10 mouse cellular contexts compared by ENCODE assay signal in the genomic region with DNA sequence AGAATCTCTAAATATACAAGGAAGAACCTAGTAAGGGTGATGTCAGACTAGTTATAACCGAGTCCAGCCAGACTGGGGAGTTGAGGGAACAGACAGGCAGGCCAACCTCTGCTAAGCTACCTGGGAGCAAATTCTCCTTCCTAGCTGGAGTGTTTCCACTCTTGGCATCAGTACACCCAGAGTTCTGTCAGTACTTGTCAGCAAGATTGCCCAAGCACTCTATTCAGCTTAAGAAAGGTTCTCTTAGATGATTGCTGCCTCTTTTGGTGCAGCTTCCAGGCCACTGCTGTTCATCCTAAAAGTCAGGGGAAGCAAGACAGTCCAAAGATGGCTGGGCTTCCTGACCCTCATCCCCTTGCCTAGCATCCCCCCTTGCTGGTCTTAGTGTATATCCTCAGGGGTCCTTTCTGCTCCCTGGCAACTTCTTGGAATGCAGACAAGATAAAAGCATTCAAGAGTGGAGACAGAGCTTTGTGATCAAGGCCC. TPM values are rescaled to one million over a fixed set of nuclear protein-coding genes. Genes with fewer than 3 reads are reported as not detected.
DNase-seq lines count a peak whose midpoint lies in the region; ATAC-seq and TF ChIP-seq lines count a peak whose summit lies in the region.
"Had no signal": no experiment of that assay in that cellular context is flagged by ENCODE, and none has a peak within 500 bp of the region (broad histone marks: within the 10 kb centered on the region; RNA-seq: fewer than 3 reads in every experiment).

No protein-coding gene starts in this region.

- DNase-seq in gastrocnemius, adult 2 months = no peak
- no peak for DNase-seq in gastrocnemius, postnatal 36 days
- DNase-seq in hindbrain, postnatal 0 days (ENCODE audit: low spot score) = no peak
- DNase-seq in lung, adult 2 months = no peak
- DNase-seq in left cerebral cortex, postnatal 36 days (ENCODE audit: low spot score in 2 of 2) = no peak
- DNase-seq: adrenal gland, adult 8-10 months had no signal

- no peaks in the 10 kb centered on the region; the same call in 1 of the 2 replicates for H3K4me1 ChIP-seq in hindbrain, postnatal 0 days (ENCODE audit: insufficient read depth, low read length)
- H3K4me1 ChIP-seq in hindbrain, embryonic 16.5 days (ENCODE audit: control insufficient read depth, insufficient read depth, low read depth, low read length) = peaks cover 16% of the 10 kb centered on the region
- H3K4me1 ChIP-seq in lung, embryonic 16.5 days (replicated peaks; ENCODE audit: control insufficient read depth, insufficient read depth, low read length) = peaks cover 11% of the 10 kb centered on the region
- peaks cover 22% of the 10 kb centered on the region for H3K4me1 ChIP-seq in lung, adult 2 months (ENCODE audit: control insufficient read depth, insufficient read depth, low read length)
- peaks cover 57% of the 10 kb centered on the region for H3K4me1 ChIP-seq in neural tube, embryonic 15.5 days

- H3K9me3 ChIP-seq in hindbrain, postnatal 0 days (ENCODE audit: low read length) = no peaks in the 10 kb centered on the region
- no peaks in the 10 kb centered on the region for H3K9me3 ChIP-seq in hindbrain, embryonic 16.5 days (ENCODE audit: control insufficient read depth, low read length)
- no peaks in the 10 kb centered on the region for H3K9me3 ChIP-seq in lung, embryonic 16.5 days (ENCODE audit: control insufficient read depth, low read length)
- H3K9me3 ChIP-seq in neural tube, embryonic 15.5 days (replicated peaks) = no peaks in the 10 kb centered on the region
- H3K9me3 ChIP-seq: limb, embryonic 12.5 days had no signal

- no peak overlapping the region for H3K9ac ChIP-seq in hindbrain, postnatal 0 days (replicated peaks; ENCODE audit: low read length)
- no peak overlapping the region for H3K9ac ChIP-seq in hindbrain, embryonic 16.5 days (ENCODE audit: low read depth, low read length)
- no peak overlapping the region for H3K9ac ChIP-seq in lung, embryonic 16.5 days (ENCODE audit: low read length)
- H3K9ac ChIP-seq in neural tube, embryonic 15.5 days (replicated peaks) = no peak overlapping the region
- H3K9ac ChIP-seq: limb, embryonic 12.5 days had no signal

- no peak for TF ChIP-seq POLR2A in lung, adult 2 months (IDR thresholded peaks at IDR 0.05; ENCODE audit: borderline replicate concordance, extremely low read depth, low read depth, low read length)

- peaks cover 7% of the 10 kb centered on the region; the same call in 1 of the 2 replicates for H3K36me3 ChIP-seq in hindbrain, postnatal 0 days (ENCODE audit: insufficient read depth, low read length)
- 0 out of 2 replicates have a peak, but pooled peaks cover 4% of the 10 kb centered on the region for H3K36me3 ChIP-seq in hindbrain, embryonic 16.5 days (ENCODE audit: control insufficient read depth, insufficient read depth, low read length)
- H3K36me3 ChIP-seq in lung, embryonic 16.5 days (ENCODE audit: control insufficient read depth, insufficient read depth, low read length) = peaks cover 12% of the 10 kb centered on the region
- H3K36me3 ChIP-seq in neural tube, embryonic 15.5 days = peaks cover 23% of the 10 kb centered on the region

- no peaks in the 10 kb centered on the region for H3K27me3 ChIP-seq in hindbrain, postnatal 0 days (ENCODE audit: insufficient read depth, low read length)
- no peaks in the 10 kb centered on the region for H3K27me3 ChIP-seq in hindbrain, embryonic 16.5 days (replicated peaks; ENCODE audit: control insufficient read depth, insufficient read depth, low read length)
- H3K27me3 ChIP-seq in lung, embryonic 16.5 days (ENCODE audit: control insufficient read depth, insufficient read depth, low read depth, low read length) = no peaks in the 10 kb centered on the region
- H3K27me3 ChIP-seq in neural tube, embryonic 15.5 days (replicated peaks) = no peaks in the 10 kb centered on the region
- H3K27me3 ChIP-seq: limb, embryonic 12.5 days had no signal

- H3K4me3 ChIP-seq in gastrocnemius, adult 2 months = peak overlapping the region; percentile 35
- no peak overlapping the region for H3K4me3 ChIP-seq in hindbrain, postnatal 0 days (ENCODE audit: low read length)
- H3K4me3 ChIP-seq in hindbrain, embryonic 16.5 days (ENCODE audit: low read length) = no peak overlapping the region
- H3K4me3 ChIP-seq in lung, embryonic 16.5 days (ENCODE audit: low read length) = no peak overlapping the region
- H3K4me3 ChIP-seq in lung, adult 2 months (replicated peaks; ENCODE audit: extremely low read depth, low read depth, low read length) = no peak overlapping the region
- H3K4me3 ChIP-seq in neural tube, embryonic 15.5 days (replicated peaks) = no peak overlapping the region
- H3K4me3 ChIP-seq: limb, embryonic 12.5 days had no signal

- no peak for TF ChIP-seq CTCF in gastrocnemius, adult 2 months (IDR thresholded peaks at IDR 0.05)
- no peak for TF ChIP-seq CTCF in hindbrain, postnatal 0 days (IDR thresholded peaks at IDR 0.05; ENCODE audit: low read depth)
- no peak for TF ChIP-seq CTCF in lung, adult 2 months (IDR thresholded peaks at IDR 0.05; ENCODE audit: insufficient read depth, low read length)

- H3K27ac ChIP-seq in gastrocnemius, adult 2 months = peak overlapping the region; percentile 86
- H3K27ac ChIP-seq in hindbrain, postnatal 0 days = 0 out of 2 replicates have a peak overlapping the region, but pooled peaks have one; percentile 4
- H3K27ac ChIP-seq in hindbrain, embryonic 16.5 days (ENCODE audit: low read depth, low read length) = no peak overlapping the region
- H3K27ac ChIP-seq in lung, embryonic 16.5 days (ENCODE audit: low read length) = peak overlapping the region; percentile 10; the same call in 1 of the 2 replicates
- H3K27ac ChIP-seq in neural tube, embryonic 15.5 days (replicated peaks) = peak overlapping the region; percentile 4; the same call in 1 of the 2 replicates
- H3K27ac ChIP-seq: limb, embryonic 12.5 days had no signal

- no peak for ATAC-seq in hindbrain, postnatal 0 days
- no peak for ATAC-seq in hindbrain, embryonic 16.5 days
- ATAC-seq in lung, embryonic 16.5 days (ENCODE audit: low read depth) = no peak
- ATAC-seq in neural tube, embryonic 15.5 days (ENCODE audit: low FRiP score) = no peak

- WGBS in hindbrain, postnatal 0 days = 44% methylated on average over 1 of the region's 1 CpGs
- WGBS in hindbrain, embryonic 16.5 days = 55% methylated on average over 1 of the region's 1 CpGs
- WGBS in lung, embryonic 16.5 days = 33% methylated on average over 1 of the region's 1 CpGs
- WGBS in lung, adult 2 months = 15% methylated on average over 1 of the region's 1 CpGs
- 67% methylated on average over 1 of the region's 1 CpGs for WGBS in neural tube, embryonic 15.5 days

- intact Hi-C loops in gastrocnemius, adult 2 months (cut with DNase I) = no loop called here
- intact Hi-C loops in gastrocnemius, postnatal 36 days (cut with DNase I) = no loop called here
- intact Hi-C loops in left cerebral cortex, postnatal 36 days (cut with DNase I) = no loop called here

- H3K4me2 ChIP-seq in hindbrain, postnatal 0 days (ENCODE audit: low read depth, low read length) = no peak overlapping the region
- no peak overlapping the region for H3K4me2 ChIP-seq in hindbrain, embryonic 16.5 days (ENCODE audit: low read length)
- H3K4me2 ChIP-seq in lung, embryonic 16.5 days (ENCODE audit: low read depth, low read length) = no peak overlapping the region
- H3K4me2 ChIP-seq in neural tube, embryonic 15.5 days = no peak overlapping the region
- H3K4me2 ChIP-seq: limb, embryonic 12.5 days had no signal

RNA-seq across cellular contexts. Expression of a gene that starts 24.3 kb away (rescaled TPM):
- total RNA-seq in gastrocnemius, adult 2 months (2021) = 10 to 100 TPM in 1 of 2 experiments, 1 to 10 TPM in 1; 6.6 to 13.2 TPM
- 1 to 10 TPM; 6.6 to 8.5 TPM for total RNA-seq in gastrocnemius, postnatal 36 days (2021)
- total RNA-seq in hindbrain, postnatal 0 days (2014; rRNA removed) = 48.2 and 52.0 TPM in 2 replicates
- polyA plus RNA-seq in hindbrain, postnatal 0 days (2015; fragmentation: Nextera tagmentation; extraction: Ambion mirVana) = 11.1 and 11.7 TPM in 2 replicates
- 24.2 and 28.3 TPM in 2 replicates for polyA plus RNA-seq in hindbrain, embryonic 16.5 days (2015; fragmentation: Nextera tagmentation; extraction: Ambion mirVana)
- polyA plus RNA-seq in lung, embryonic 16.5 days (2015; fragmentation: Nextera tagmentation; extraction: Ambion mirVana) = 10.4 and 10.6 TPM in 2 replicates
- 12.0 and 12.8 TPM in 2 replicates for polyA plus RNA-seq in lung, adult 2 months (2012; rRNA removed)
- 37.7 and 42.4 TPM in 2 replicates for polyA plus RNA-seq in neural tube, embryonic 15.5 days (2015; fragmentation: Nextera tagmentation; extraction: Ambion mirVana)
- 100 to 1,000 TPM in 1 of 2 experiments, 10 to 100 TPM in 1; 88.2 to 106 TPM for total RNA-seq in left cerebral cortex, postnatal 36 days (2021)
